Mouse (Mus musculus): ENCODE results near the gene Traf3ip1. TPM values are rescaled to one million over a fixed set of nuclear protein-coding genes. Genes with fewer than 3 reads are reported as not detected.

Gene Traf3ip1
- 2.0 TPM in 1 of 2 replicates, not detected in the other for polyA plus RNA-seq (2012; ENCODE audit: insufficient read depth, low replicate concordance)

GRCm38 (mm10) chr1:91494457-91495140 lies at the start of gene Traf3ip1:
TSS of gene Traf3ip1 (plus strand) at chr1:91494647.
- Histone ChIP-seq H3K27me3 (replicated peaks) (peaks cover 14% of the 10 kb centered on the region), H3K4me3 (replicated peaks) (peak within 1 kb of the TSS; percentile 96), H3K9me3 (no peaks in the 10 kb centered on the region), H3K4me1 (peaks cover 45% of the 10 kb centered on the region), H3K36me3 (replicated peaks; ENCODE audit: low read length) (peaks cover 3% of the 10 kb centered on the region)
- TF ChIP-seq GATA1 (IDR thresholded peaks at IDR 0.05; ENCODE audit: borderline replicate concordance, low read length), result no peak
- TF ChIP-seq FLI1 (IDR thresholded peaks at IDR 0.05; ENCODE audit: low read length), result no peak

GRCm38 (mm10) chr1:91444841-91445830 lies 49.3 kb upstream of the Traf3ip1 start:
- Histone ChIP-seq H3K4me1 (peaks cover 38% of the 10 kb centered on the region), H3K27me3 (replicated peaks) (peaks cover 3% of the 10 kb centered on the region), H3K36me3 (replicated peaks; ENCODE audit: low read length) (peaks cover 86% of the 10 kb centered on the region), H3K4me3 (replicated peaks) (no peak overlapping the region), H3K9me3 (peaks cover 16% of the 10 kb centered on the region)
- TF ChIP-seq GATA1 (IDR thresholded peaks at IDR 0.05; ENCODE audit: borderline replicate concordance, low read length) (no peak), FLI1 (IDR thresholded peaks at IDR 0.05; ENCODE audit: low read length) (no peak)

DNA sequence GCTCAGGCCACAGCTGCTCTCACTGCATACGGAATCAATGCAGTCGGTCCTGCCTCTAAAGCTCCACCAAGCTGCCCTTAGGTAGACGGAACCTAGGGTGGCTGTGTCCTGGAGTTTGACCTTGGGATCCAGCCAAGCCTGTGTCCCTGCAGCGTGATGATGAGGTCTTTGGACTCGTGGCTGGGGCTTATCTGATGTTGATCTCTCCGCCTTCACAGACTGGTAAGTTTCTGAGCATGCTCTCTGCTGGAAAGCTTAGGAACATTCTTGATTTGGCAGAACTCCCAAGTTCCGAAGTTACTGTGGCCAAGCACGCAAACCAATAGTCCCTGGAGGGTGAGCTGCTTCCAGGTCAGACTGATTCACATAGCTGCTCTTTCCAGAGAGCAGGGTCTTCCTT lies 48.4 kb upstream of the Traf3ip1 start:
- H3K36me3 ChIP-seq (replicated peaks; ENCODE audit: low read length), result peaks cover 86% of the 10 kb centered on the region
- peaks cover 3% of the 10 kb centered on the region for H3K27me3 ChIP-seq (replicated peaks)
- TF ChIP-seq GATA1 (IDR thresholded peaks at IDR 0.05; ENCODE audit: borderline replicate concordance, low read length) (no peak), FLI1 (IDR thresholded peaks at IDR 0.05; ENCODE audit: low read length) (no peak)

DNA sequence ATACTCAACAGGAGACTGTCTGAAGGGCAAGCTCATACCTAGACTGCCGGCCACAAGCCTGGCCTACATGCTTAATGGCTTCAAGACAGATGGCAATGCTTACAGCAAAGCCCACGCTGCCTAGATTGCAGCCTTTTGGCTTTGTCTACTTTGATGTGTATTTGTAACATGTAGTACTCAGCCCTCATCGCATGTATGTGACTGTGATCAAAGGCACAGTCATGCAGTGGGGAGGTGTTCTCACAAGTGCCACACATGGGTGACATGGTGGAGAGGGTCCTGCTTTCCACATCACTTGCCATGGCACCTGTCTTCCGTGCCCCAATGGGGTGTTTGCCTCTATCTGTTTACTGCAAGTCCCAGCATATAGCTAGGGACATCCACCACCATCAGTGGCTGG lies 47.9 kb upstream of the Traf3ip1 start:
- peaks cover 30% of the 10 kb centered on the region for H3K4me1 ChIP-seq
- H3K4me3 ChIP-seq (replicated peaks), result peak overlapping the region; percentile 8
- peaks cover 16% of the 10 kb centered on the region for H3K9me3 ChIP-seq
- peaks cover 3% of the 10 kb centered on the region for H3K27me3 ChIP-seq (replicated peaks)
- TF ChIP-seq FLI1 (IDR thresholded peaks at IDR 0.05; ENCODE audit: low read length), result no peak
- no peak for TF ChIP-seq GATA1 (IDR thresholded peaks at IDR 0.05; ENCODE audit: borderline replicate concordance, low read length)
- H3K36me3 ChIP-seq (replicated peaks; ENCODE audit: low read length), result peaks cover 86% of the 10 kb centered on the region

More for the DNA sequence above, 48.4 kb upstream of the Traf3ip1 start:
- Histone ChIP-seq H3K9me3 (peaks cover 16% of the 10 kb centered on the region), H3K4me1 (peaks cover 30% of the 10 kb centered on the region), H3K4me3 (replicated peaks) (no peak overlapping the region)

- Histone ChIP-seq H3K36me3 (replicated peaks; ENCODE audit: low read length) (peaks cover 69% of the 10 kb centered on the region), H3K9me3 (peaks cover 16% of the 10 kb centered on the region), H3K4me3 (replicated peaks) (no peak overlapping the region), H3K27me3 (replicated peaks) (peaks cover 3% of the 10 kb centered on the region), H3K4me1 (peaks cover 27% of the 10 kb centered on the region)
- TF ChIP-seq GATA1 (IDR thresholded peaks at IDR 0.05; ENCODE audit: borderline replicate concordance, low read length) (no peak), FLI1 (IDR thresholded peaks at IDR 0.05; ENCODE audit: low read length) (no peak)
Measured at GRCm38 (mm10) chr1:91448688-91449087, 45.8 kb upstream of the Traf3ip1 start.

DNA sequence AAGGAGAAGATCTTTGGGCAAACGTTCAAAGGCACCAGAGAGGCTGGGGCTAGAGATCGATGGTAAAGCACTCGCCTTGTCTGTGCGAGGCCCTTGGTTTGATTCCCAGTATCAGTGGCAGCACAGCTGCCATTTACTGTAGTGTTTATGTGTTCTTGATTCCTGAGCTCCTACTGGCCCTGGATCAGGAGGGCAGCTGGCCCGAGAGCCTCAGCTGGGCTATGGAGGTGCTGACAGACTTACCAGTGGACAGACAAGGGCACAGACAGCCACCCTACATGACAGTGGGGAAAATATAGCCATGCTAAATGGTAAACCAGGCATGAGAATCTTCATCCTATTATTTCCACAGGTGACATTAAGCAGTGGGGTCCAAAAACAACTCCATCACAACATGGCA lies 43.6 kb upstream of the Traf3ip1 start:
- Histone ChIP-seq H3K4me1 (peaks cover 48% of the 10 kb centered on the region), H3K27me3 (replicated peaks) (peaks cover 11% of the 10 kb centered on the region), H3K4me3 (replicated peaks) (no peak overlapping the region), H3K9me3 (peaks cover 16% of the 10 kb centered on the region), H3K36me3 (replicated peaks; ENCODE audit: low read length) (peaks cover 47% of the 10 kb centered on the region)
- TF ChIP-seq FLI1 (IDR thresholded peaks at IDR 0.05; ENCODE audit: low read length) (no peak), GATA1 (IDR thresholded peaks at IDR 0.05; ENCODE audit: borderline replicate concordance, low read length) (no peak)

- peaks cover 56% of the 10 kb centered on the region for H3K4me1 ChIP-seq
- H3K27me3 ChIP-seq (replicated peaks), result peaks cover 8% of the 10 kb centered on the region
- peaks cover 13% of the 10 kb centered on the region for H3K9me3 ChIP-seq
- TF ChIP-seq GATA1 (IDR thresholded peaks at IDR 0.05; ENCODE audit: borderline replicate concordance, low read length) (no peak), FLI1 (IDR thresholded peaks at IDR 0.05; ENCODE audit: low read length) (no peak)
- H3K4me3 ChIP-seq (replicated peaks), result no peak overlapping the region
- peaks cover 40% of the 10 kb centered on the region for H3K36me3 ChIP-seq (replicated peaks; ENCODE audit: low read length)
Measured at GRCm38 (mm10) chr1:91451547-91452084, 42.8 kb upstream of the Traf3ip1 start.

DNA sequence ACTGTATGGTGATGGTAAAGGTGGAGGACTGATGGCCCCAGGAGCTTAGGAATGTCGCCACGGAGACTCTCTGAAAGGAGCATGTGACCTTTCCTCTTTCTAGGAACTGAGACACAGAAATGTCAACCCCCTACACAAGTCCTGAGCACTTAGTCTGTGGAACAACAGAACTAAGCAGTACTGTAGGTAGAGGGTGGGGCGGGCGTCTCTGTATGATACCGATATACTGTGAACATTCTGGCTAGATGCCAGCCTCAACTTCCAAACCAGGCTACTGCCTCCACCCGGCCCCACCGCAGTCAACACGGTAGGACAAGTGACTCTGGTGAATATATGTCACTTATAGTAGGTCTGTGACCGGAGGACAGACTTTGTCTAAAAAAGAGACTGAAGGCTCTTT lies 40.5 kb upstream of the Traf3ip1 start:
- H3K9me3 ChIP-seq, result no peaks in the 10 kb centered on the region
- peaks cover 79% of the 10 kb centered on the region for H3K4me1 ChIP-seq
- peaks cover 15% of the 10 kb centered on the region for H3K27me3 ChIP-seq (replicated peaks)
- TF ChIP-seq FLI1 (IDR thresholded peaks at IDR 0.05; ENCODE audit: low read length) (no peak), GATA1 (IDR thresholded peaks at IDR 0.05; ENCODE audit: borderline replicate concordance, low read length) (no peak)
- H3K36me3 ChIP-seq (replicated peaks; ENCODE audit: low read length), result peaks cover 16% of the 10 kb centered on the region
- no peak overlapping the region for H3K4me3 ChIP-seq (replicated peaks)

DNA sequence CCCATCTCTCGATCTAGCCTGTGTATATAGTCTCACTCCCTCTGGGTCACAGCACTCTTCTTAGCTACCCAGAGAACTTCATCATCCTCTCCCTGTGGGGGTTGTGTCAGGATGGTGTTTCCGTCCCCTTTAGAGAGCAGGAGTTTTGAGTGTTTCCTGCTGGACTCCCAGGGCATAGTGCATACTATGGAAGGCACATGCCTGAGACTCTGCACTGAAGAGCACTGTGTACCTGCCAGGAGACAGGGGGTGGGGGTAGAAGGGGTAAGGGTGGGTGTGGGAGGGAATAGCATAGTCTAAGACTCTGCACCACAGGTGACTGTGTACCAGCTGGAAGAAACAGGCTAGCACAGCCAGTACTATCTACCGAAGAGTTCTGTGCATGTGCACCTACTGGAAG lies 40.1 kb upstream of the Traf3ip1 start:
- H3K27me3 ChIP-seq (replicated peaks), result peaks cover 15% of the 10 kb centered on the region
- H3K9me3 ChIP-seq, result no peaks in the 10 kb centered on the region
- H3K4me3 ChIP-seq (replicated peaks), result no peak overlapping the region
- no peak for TF ChIP-seq GATA1 (IDR thresholded peaks at IDR 0.05; ENCODE audit: borderline replicate concordance, low read length)
- TF ChIP-seq FLI1 (IDR thresholded peaks at IDR 0.05; ENCODE audit: low read length), result no peak
- peaks cover 12% of the 10 kb centered on the region for H3K36me3 ChIP-seq (replicated peaks; ENCODE audit: low read length)
- peaks cover 79% of the 10 kb centered on the region for H3K4me1 ChIP-seq
